Mouse (Mus musculus) layer of hippocampus, postnatal 36 days (tissue): Measurements from ENCODE around the gene Eif2b1. TPM values are rescaled to one million over a fixed set of nuclear protein-coding genes. Genes with fewer than 3 reads are reported as not detected.
A peak's percentile ranks its signal among the peaks of the same experiment; 100 is the strongest.
"Not testable (repeated sequence)": the region's sequence is repeated elsewhere in the genome, so short reads cannot be mapped to it uniquely, and the experiment has no call there.

Experiments used
- DNase-seq, 2 experiments: peaks; one replicate each; pipeline ENCODE4 v3.0.0; 2022
- total RNA-seq, 2 experiments: library from RNA; stranded (reverse); gene quantifications; 2 replicates each; pipeline ENCODE4 v1.2.3; 2021

Gene Eif2b1
- 10 to 100 TPM; 36.1 to 40.6 TPM for total RNA-seq

DNA sequence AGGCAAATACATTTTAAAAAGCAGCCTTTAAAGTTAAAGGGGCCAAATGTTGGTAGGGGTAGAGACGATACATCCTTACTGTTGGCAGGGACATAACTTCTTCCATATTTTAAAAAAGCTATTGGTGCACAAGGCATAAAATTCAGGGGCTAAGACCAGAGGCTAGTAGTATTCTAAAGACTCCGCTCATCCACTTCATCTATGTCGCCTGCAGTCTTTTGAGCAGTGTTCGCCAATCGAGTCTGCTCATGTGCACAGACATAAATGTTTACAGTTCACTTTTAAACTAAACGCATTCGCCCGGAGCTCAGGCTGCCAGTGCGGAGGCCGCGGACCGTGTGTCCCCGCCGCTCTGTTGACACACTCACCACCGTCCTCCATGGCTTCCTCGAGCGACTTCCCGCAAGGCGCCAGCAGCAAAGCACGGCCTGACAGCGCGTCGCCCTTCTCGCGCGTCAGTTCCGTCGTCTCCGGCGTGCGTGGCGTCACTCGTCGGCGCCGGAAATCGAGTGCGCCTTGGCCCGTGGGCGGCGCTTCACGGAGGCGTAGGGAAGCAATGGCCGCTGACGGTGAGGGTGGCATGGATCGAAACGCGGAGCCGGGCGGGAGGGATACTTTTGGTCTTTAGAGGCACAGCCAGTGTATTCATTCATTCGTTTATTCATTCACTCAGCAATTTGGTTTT, at the start of gene Eif2b1, which contains the start of gene Gtf2h3:
TSS of gene Eif2b1 (minus strand) at position 499 of the 685 bp plus-strand sequence.
TSS of gene Gtf2h3 (plus strand) at position 508 of the 685 bp plus-strand sequence.
- peak; percentile 92 to 93 for DNase-seq

DNA sequence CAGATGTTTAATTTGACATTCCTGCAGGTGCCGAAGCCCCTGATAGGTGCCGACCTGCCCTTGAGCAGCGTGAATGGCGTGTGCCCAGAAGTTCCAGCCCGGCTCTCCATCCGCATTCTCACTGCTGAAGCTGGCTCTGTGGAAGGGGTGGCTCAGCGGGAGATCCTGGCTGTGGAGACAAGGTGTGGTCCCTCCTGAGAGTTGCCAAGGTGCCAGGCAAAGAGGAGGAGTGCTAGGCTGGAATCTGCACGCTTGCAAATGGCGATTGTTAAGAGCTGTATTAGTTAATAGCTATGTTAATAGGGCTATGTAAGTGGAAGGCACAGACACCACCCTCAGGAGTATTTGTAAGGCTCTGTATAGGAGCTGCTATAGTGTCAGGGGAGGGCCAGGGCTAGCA, 45.4 kb upstream of the Eif2b1 start:
- DNase-seq = no peak

DNA sequence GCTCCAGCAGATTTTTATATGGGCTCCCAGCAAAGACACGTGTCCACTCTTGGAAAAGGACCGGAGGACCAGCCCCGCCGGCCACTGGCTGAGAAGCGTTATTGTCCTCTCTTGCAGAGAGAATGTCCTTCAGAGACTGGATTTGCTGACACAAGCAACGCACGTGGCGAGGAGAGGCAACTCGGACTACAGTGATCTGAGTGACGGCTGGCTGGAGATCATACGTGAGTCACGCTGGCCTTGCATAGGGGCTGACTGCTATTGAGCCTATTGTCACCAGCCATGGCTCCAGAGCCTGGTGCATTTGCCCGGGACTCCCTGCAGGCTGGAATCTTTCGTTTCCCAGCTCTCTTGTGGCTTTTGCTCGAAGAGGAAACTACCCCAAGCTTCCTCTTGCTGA, 44.0 kb upstream of the Eif2b1 start:
- DNase-seq = peak in 1 of 2 experiments; percentile 19

DNA sequence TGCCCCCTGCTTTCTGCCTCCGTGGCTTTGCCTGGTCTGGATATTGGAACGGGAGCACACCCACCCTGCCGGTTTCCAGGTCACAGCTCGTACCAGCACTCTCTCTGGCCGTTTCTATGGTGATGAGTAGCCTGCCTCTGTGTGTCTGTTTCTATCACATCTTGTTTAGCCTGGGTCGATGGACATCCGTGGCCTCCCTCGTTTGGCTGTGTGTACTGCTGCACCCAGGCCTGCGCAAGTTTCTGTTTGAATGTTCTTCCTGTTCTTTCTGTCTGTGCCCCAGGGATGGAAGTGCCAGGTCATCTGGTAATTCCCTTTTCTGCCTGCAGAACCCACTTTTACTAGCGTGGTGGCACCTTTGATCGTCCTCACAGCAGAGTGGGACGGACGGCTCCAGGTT, 42.4 kb upstream of the Eif2b1 start:
- no peak for DNase-seq

DNA sequence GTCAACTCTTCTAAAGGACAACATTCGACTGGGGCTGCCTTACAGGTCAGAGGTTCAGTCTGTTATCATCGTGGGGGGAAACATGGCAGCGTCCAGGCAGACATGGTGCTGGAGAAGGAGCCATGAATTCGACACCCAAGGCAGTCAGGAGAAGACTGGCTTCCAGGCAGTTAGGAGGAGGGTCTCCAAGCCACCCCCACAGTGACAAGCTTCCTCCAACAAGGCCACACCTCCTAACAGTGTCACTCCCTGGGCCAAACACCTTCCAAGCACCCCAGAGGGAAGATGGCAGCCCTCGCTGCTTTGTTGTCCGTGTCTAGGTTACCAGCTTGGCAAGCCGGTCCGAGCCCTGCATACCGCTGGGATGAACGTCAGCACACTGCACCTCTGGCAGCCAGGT, 39.8 kb upstream of the Eif2b1 start:
- no peak for DNase-seq

DNA sequence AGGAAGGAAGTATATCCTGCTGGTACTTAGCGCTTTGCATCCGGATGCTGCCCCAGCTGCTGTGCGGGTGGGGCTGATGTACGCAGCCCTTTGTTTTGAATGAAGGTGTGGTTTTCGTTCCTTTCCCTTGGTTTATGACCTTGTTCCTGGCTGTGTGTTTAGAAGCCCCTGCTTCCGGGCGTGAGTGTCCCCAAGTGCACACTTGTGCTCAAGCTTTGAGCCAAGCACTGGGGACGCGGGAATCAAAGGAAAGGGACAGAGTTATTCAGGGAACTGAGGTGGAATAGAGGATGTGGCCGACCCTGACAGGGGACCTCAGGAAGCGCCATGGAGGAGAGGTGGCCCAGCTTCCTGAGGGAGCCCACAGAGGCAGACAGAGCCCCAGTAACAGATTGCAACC, 35.8 kb upstream of the Eif2b1 start:
- DNase-seq = no peak

DNA sequence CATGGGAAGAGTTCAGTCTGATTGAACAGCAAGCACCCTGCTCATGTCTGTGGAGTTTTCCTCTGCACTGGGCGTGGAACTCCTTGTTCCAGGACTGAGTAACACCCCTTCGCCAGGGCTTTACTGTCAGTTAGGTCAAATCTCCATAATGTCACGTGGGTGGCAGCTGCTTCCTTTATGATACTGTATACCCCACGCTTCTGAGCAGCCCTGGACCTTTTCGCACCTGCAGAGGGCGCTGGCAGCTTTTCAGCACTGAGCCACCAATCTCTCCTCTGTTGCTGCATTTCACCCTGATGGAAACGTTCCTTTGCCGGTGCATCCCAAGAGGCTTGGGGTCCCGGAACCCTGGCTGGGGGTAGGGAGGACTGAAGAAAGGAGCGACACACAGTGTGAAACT, 32.0 kb upstream of the Eif2b1 start:
- DNase-seq = no peak

DNA sequence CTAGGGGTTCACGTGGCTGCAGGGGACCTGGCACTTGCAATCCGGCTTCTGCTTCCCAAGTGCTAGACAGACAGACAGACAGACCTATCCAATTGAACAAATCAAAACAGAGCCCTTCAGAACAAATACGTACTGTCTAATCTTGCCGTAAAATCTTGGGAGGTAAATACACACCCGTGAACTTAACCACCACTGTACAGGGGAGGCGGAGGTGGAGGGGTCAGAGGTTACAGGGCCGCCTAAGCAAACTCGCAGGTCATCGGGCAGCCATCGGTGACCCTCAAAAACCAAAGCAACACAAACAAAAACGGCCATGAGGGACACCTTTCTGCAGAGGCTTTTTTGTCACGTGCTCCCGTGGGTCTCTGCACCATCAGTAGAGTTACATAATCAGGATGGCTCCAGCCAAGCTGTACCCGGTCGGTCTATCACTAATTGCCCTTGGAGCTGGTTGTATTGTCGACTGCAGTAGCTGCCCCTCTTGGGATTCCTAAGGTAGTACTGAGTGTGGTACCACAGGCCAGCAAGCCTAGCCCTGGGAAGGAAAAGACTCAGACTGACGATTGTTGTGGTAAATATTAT, 26.2 kb upstream of the Eif2b1 start:
- DNase-seq = no peak

DNA sequence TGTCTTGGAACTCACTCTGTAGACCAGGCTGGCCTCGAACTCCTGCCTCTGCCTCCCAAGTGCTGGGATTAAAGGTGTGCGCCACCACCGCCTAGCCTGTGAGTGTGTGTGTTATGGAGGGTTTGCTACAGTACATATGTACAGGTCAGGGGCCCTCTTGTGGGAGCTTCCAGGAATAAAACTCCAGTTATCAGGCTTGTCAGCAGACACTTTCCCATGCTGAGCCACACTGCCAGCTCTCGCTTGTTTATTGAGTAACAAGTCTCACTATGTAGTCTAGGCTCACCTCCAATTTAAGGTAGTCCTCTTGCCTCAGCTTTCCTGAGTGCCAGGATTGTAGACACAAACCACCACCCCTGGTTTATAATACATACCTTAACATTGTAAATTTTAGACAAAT, 25.4 kb upstream of the Eif2b1 start:
- no peak for DNase-seq

DNA sequence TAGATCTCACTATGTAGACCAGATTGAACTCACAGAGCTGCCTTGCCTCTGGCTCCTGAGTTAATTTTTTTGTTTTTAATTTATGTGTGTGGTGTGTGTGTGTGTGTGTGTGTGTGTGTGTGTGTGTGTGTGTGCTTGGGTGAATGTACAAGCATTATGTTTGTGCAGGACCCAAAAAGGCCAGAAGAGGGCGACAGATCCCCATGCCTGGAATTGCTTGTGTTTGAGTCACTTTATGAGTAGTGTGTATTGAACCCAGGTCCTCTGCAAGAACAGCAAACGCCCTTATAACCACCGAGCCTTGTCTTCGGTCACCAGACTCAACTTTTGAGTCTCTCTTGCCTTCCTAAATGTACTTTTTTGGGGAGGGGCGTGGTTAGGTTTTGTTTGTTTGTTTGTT, 23.4 kb upstream of the Eif2b1 start:
- DNase-seq = peak in 1 of 2 experiments; percentile 23

DNA sequence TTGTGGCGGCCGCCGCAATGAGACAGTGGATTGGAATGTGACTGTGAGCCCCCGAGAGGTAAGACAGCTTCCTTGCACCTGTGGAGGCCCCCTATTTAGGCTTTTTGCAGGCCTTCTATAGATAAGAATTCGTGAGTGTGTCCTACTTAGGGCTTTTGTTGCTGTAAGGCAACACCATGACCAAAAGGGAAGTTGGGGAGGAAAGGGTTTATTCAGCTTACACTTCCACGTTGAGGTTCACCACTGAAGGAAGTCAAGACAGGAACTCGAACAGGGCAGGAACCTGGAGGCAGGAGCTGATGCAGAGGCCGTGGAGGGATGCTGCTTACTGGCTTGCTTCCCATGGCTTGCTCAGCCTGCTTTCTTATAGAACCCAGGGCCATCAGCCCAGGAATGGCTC, 20.8 kb upstream of the Eif2b1 start:
- DNase-seq = not testable (repeated sequence)

DNA sequence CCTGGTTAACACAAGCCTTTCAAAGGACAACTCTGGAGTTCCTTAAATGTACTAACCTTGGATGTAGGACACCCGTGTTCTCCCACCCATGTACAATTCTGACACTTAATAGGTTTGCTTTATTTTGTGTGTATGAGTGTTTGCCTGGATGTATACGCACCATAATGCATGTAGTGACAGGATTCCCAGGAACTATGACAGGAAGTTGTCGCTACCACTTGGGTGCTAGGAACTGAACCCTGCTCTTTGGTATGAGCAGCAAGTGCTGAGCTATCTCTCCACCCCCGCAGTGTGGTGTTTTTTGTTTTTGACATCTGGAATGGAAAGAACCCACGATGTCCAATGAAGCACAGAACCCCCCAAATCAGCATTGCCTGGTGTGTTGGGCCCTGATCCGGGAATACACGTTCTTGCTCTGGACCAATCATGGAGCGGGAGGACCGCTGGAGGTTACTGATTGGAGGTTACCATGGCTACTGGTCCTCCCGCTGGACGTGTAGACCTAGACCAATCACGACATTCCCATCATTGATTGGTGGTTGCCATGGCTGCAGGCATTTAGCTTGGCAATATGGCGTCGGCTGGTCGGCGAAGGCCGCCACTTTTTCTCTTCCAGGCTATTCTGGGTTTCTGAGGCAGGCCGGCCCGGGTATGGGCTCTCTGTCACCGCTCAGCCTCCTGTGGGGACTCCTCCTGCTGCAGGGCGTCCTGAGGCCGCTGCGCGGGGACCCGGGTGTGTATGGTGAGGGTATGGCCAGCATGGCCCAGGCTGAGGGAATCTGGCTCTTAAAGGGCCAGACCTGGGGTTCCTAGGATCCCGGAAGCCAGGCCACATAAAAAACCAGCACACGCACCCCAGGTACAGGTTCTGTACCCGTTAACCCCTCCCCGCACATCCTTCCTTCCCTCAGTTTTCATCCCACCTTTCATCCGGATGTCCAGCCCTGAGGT, 19.6 kb upstream of the Eif2b1 start:
- peak; percentile 89 to 91 for DNase-seq

DNA sequence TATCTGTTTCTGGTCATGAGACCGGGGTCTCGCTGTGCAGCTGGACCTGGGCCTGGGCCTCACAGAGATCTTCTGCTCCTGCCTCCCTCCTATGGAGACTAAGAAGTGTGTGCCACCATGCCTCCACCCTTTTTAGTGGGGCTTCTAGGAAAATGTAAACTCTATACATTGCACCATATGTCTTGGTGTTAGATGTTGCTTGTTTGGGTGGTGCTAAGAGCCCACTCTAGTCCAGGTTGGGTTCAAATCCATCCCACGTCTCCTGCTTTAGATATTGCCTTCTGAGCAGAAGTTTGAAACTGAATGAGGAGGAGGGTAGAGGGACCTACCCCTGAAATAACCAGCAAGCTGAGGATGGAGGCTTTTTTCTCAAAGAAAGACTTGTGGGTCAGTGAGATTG, 13.8 kb upstream of the Eif2b1 start:
- no peak for DNase-seq

DNA sequence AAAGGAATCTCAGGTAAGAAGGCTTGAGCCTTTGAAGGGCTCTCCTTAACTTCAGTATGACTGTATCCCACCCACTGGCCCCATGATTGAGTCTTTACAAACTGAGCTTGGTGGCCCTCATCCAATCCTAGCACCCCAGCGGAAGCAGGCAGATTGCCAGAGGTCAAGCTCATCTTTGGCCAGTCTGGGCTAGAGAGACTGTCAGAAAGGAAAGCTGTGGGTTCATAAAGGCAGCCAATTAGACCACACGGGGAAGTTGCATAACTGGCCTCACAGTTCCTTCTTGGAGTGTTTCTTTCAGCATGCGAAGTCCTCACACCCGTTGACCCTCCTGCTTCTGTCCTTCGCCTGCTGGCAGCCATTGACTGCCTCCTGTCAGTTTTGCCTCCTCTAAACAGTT, 3.6 kb upstream of the Eif2b1 start:
- DNase-seq = no peak

DNA sequence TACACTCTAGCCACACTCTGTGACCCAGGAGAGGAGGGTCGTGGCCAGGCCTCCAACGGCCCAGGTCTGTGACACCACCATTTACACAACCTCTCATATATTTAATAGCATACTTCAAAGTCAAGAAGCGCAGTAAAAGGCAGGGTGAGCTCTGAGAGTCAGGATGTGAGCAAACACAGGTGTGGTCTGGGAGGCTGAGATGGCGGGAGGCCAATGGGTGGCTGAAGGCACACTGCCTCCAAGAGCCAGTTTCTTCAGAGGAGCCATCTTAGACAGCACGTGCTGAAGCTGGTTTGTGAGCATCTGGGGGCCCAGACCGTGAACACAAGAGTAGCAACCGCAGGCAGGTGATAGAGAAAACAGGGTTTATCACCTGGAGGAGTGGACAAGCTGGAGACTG, 3.5 kb downstream of the Eif2b1 start:
- no peak for DNase-seq

DNA sequence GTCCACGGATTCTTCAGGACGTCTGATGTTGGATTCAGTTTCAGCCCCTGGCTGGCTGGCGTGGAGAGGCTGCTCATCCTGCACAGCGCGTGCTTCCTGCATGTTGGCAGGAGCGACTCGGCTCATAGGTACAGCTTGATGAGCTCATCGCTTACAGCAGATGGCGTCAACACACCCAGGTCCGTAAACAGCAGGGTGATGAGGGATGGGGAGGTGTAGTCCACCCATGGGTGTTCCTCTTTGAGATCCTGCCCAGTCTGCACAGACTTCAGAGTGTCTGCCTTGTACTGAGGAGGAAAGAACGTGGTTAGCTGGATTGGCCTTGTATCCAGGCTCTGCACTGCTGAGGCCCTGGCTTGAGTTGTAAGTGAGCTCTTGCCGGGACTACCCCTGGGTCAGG, 7.9 kb downstream of the Eif2b1 start:
- DNase-seq = peak; percentile 75 to 80

DNA sequence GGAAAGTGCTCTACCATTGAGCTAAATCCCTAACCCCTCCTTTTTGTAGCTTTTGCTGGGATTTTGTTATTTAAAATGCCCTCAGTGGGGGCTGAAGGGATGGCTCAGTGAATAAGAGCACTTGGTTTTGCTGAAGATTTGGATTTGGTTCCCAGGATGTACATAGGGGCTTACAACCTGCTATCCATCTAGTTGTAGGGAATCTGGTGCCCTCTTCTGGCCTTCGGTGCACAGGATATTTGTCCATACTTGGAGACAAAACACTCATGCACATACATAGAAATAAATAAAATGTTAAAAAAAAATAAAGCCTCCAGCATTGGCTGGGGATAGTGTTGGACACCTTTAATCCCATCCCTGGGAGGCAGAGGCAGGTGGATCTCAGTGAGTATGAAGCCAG, 23.8 kb downstream of the Eif2b1 start:
- DNase-seq = no peak

DNA sequence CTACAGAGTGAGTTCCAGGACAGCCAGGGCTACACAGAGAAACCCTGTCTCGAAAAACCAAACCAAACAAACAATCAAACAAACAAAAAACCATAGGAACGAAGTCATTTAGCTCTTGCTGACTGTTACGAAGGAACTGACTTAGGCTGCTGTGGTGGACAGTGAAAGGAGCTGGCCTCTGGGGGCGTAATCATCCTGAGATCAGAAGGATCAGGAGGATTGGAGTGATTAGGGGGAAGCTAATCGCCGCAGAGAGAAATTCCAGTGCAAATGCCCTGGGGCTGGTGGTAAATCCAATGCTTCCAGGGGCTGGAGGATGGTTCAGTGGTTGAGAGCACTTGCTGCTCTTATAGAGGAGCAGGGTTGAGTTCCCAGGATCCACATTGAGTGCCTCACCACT, 25.3 kb downstream of the Eif2b1 start:
- DNase-seq = no peak

DNA sequence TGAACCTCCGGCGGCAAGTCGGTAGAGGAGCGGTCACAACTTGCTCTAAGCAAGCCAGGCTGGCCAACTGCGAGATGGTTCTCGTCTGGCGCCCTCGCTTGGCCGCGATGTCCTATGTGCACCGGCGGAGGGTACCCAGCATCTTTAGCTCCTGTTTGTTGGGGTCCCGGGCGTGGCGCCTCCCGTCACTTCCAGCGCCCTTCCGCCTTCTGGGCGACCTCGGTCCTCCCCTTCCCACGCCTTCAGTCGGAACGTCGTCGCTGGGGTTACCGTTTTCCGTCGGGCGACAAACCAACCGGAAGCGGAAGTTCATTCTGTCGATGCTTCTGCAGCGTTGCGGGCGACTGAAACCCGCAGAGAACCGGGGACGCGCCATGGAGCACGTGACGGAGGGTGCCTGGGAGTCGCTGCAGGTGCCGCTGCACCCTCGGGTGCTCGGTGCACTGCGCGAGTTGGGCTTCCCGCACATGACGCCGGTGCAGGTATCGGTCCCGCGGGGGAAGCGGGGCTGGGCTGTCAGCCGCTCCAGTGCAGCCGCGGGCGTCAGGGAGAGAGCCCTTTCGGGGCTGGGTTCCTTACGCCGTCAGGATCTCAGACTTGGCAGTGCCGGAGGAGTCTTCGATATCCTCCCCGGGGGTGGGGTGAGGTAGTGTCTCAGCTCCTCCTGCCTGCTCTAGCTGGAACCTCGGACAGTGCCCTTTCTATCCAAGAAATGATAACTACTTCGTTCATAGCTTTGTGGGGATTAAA, 26.2 kb downstream of the Eif2b1 start, which contains the start of gene Ddx55:
TSS of gene Ddx55 (plus strand) at position 307 of the 750 bp plus-strand sequence.
- peak; percentile 89 to 90 for DNase-seq

DNA sequence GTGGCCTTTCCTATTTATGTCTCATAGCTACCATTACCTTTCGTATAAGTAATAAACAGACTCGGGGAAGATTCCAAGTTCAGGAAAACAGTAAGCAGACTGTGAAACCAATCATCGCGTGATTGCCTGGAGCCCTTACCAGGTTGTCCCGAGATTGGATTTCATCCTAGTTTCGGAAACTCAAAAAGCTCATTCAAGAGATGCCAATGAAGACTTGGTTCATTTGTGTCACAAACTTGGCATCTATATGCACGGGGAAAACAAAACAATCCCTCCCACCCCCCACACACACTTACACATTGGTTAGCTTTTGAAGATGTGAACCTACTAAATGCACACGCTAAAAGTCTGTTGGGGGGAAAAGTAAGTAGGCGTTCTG, 26.8 kb downstream of the Eif2b1 start:
- DNase-seq = no peak

DNA sequence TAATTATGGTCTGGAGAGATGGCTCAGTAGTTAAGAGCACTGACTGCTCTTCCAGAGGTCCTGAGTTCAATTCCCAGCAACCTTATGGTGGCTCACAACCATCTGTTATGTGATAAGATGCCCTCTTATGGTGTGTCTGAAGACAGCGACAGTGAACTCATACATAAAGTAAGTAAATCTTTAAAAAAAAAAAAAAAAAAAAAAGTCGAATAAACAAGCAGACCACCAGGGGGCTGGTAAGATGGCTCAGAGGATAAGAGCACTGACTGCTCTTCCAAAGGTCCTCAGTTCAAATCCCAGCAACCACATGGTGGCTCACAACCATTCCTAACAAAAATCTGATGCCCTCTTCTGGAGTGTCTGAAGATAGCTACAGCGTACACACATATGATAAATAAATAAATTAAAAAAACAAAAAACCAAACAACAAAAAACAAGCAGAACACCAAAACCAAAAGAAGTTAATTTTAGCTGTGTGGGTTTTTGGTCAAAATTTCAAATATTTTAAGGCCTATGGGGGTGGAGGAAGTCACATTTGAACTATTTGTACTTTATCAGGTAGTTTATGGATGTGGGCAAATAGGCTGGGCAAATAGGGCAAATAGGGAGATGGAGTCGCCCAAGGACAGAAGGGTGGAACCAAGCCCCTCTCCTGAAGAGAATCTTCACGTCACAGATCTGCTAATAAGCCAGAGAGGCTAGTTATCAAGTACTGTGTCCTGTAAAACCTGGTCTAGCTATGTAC, 27.4 kb downstream of the Eif2b1 start:
- not testable (repeated sequence) for DNase-seq

DNA sequence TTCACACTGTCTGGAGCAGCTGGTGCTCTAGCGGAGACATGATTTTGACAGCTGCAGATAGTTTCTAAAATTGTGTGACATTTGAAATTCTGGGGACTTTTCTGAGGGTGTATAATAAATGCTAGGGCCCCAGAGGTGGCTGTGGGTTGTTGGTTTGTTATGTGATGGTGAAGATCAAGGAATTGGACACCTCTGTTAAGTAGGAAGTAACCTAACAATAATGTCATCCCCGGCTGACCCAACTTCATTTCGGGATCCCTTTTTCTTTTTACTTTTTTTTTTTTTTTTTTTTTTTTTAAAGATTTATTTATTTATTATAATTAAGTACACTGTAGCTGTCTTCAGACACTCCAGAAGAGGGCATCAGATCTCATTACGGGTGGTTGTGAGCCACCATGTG, 28.2 kb downstream of the Eif2b1 start:
- DNase-seq = not testable (repeated sequence)
